Mouse (Mus musculus) cerebellum, adult 2 months (tissue): Measurements from ENCODE around the gene Slc38a6.

ENCODE experiments used
- CTCF ChIP-seq: fragments of 200-500 bp; IDR thresholded peaks from 2 replicates; pipeline ENCODE4 v1.5.1; 2011; ENCODE audit warnings: low read depth, mild to moderate bottlenecking, control low read depth, low read length, moderate library complexity, borderline replicate concordance; ENCODE audit not compliant: insufficient read depth
- POLR2A ChIP-seq: fragments of 200-500 bp; IDR thresholded peaks from 2 replicates; pipeline ENCODE4 v1.6.1; 2011; ENCODE audit warnings: low read length, control low read depth, borderline replicate concordance; ENCODE audit not compliant: insufficient read depth

GRCm38 (mm10) chr12:73265381-73265978 lies 21.1 kb upstream of the Slc38a6 start:
- TF ChIP-seq CTCF (no peak), POLR2A (no peak)
